Mouse (Mus musculus) myocyte (in vitro differentiated cells): ENCODE measurements around the gene Trappc3l.

Source experiments
- E2F4 ChIP-seq: IDR thresholded peaks from one replicate; pipeline ENCODE4 v1.6.1; 2011; ENCODE audit warnings: mild to moderate bottlenecking, control low read depth, moderate library complexity; ENCODE audit not compliant: insufficient read depth
- TCF3 ChIP-seq: IDR thresholded peaks from one replicate; pipeline ENCODE4 v1.6.1; 2011; ENCODE audit warnings: low read depth, control low read depth; ENCODE audit not compliant: insufficient read length

DNA sequence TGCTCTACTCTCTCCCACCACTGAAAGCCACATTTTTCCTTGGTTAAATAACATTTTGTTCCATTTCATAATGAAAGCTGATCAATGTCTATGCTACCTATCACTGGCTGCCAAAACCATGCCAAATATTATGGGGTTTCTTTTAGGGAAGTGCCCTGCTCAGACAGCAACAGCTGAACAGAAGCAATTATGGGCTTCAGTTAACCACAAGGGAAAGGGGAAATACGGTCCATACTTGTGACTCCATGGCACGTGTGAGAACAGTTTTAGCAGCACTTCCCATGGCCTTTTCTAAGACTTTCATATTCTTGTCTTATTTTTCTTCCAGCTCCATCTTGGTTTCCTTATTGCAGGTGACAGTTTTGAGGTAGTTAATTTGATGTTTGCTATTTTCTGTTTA is 94.0 kb downstream of the Trappc3l start:
- TF ChIP-seq E2F4, result no peak
- TF ChIP-seq TCF3, result no peak
